Mouse (Mus musculus) brain, adult 2 months (tissue): ENCODE measurements around the gene Fgd2.
A peak's percentile ranks its signal among the peaks of the same experiment; 100 is the strongest.

ENCODE experiments used
- DNase-seq: peaks from one replicate; pipeline ENCODE4 v3.0.0; 2011; ENCODE audit warnings: low read depth, low spot score

The Fgd2 gene

DNA sequence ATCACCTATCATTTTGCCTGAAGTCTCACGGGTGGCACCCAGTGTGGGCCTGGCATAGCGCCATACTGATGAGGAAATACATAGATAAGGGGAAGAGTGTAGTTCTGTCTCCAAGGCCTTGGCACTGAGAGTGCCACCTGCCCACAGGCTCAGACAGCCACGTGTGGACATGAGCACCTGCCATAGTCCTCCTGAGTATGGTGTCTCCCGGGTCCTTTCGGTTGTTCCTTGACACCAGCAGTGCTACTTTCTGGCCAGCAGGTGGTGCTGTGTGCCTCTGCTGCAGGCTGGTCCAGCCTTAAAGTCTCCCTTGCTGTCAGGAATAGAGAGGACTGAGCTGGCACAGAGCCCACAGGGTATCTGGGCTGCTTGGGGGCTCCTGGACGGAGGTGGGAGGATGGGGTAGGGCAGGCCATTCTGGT, 36.1 kb downstream of the Fgd2 start:
- peak; percentile 91 for DNase-seq

DNA sequence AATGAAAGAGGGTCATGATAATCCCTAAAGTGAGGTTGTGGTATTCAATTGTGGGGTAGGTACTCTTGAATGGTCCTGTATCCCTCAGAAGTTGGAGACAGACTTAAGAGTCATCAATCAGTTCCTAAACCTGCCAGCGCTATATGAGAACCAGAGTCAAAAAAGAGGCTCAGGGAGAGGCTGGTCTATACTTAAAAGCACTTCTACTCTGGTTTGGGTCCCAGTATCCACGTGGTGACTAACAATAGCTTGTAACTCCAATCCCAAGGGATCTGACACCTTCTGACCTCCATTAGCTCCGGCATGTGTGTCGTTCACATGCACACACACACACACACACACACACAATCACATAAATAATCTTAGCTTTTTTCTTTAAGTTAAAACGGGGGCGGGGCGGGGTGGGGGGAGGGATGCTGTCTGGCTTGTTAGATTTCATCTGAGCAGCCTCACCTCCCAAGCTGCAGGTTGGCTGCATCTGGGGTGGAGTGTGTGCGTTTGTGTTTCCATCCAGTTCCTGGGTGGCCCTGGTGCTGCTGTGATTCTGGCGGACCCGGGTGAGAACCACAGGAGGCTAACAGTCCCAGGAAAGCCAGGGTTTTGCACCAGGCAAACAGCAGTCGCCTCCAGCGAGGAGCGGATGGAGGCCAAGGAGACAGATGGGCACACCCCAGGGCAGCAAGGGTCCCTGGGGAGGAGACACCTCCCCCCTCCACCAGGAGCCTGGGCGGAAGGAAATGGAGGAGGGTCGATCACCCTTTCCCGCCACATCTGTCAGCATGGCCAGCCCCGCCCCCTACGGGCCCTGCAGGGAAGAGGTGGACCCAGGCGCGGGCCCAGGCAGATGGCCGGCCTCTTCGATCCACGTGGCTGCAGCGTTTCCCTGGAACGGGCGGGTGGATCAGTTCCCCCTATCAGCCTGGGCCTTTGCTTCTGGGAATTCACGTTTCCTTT, 37.0 kb downstream of the Fgd2 start:
- no peak for DNase-seq

DNA sequence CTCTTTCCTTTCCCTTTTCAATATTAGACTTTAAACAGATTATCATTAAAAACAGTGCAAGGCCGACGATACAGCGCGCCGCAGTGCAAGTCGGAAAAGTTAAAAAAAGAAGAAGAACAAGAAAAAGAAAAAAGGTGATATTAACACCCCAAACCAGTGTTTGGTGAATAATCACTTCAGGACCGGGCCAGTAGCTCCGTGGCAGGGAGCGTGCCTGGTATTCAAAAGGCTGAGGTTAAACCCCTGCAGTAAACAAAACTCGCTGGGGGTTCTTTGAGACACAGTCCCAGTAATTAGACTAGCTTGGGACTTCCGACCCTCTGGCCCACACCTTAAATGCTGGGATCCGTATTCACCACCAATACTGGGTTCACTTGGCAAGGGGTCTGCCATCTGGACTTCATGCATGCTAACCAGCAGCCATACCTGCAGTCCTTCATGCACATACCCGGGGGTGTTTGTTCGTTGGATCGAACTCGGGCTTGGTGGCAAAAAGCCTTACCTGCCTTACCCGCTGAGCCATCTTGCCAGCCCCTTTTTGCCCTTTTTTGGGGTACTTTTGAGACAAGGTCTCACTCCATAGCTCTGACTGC, 37.8 kb downstream of the Fgd2 start:
- no peak for DNase-seq

DNA sequence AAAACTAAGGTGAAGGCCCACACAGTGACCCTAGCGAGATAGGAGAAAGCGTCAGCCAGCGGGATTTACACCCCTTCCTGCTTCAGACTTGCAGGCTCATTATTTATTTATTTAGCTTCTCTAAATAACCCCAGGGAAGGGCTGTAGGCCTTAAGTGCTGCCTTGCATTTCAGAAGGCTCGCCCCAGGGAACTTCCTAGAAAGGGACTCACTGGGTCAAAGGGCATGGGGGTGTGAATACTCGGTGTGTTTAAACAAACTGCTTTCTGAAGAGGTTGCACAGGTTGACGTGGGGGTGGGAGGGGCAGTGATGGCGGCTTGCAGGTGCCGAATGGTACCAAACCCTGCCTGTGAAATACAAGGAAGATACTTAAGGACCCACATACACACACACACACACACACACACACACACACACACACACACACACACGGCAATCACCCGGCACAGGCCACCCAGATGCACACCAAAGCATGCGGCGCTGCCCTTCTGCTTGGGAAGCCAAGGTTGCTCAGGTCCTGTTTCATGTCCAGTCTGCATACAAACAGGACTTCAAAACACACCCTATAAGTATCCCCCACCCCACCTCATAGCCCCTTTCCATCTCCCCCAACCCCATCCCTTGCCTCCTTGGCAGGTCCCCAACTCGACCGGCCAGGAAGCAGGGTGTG, 38.7 kb downstream of the Fgd2 start:
- no peak for DNase-seq

DNA sequence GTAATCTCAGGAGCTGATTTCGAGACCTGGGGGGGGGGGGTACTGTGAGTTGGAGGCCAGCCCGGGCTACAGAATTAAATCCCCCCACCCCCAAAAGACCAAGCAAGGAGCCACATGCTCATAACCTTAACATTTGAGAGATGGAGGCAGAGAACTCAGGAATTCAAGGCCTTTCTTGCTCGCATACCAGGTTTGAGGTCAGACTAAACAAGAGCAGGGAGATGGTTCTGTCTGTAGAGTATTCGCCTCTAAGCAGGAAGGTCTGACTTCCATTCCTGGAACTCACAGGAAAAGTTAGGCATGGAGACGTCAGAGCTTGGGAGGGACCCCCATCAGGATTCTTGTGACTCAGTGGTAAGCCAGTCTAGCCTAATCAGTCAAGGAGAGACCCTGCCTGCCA, 39.3 kb downstream of the Fgd2 start:
- no peak for DNase-seq

DNA sequence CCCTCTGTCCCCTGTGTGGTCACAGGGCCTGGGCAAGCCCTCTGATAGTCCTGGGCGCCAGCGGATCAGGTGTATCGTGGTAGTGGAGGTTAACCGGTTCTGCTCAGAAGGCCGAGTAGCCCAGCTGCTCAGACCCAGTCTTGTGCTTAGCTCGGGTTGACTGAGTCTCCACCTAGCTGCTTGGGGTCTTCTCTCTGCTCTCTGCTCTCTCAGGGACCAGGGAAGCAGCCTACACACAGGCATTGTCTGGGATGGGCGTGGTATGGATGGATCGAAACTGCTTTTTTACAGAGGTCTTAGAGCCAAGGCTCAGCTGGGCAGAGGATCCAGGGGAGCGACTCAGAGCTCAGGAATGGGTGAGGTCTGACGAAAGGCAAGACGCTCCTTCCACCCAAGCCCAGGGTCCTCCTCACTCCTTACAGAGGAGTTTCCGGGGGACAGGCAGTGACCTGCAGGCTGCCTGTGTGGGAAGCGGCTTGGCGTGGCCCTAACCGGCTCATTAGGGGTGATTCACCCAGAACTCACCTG, 41.1 kb downstream of the Fgd2 start:
- DNase-seq: no peak

DNA sequence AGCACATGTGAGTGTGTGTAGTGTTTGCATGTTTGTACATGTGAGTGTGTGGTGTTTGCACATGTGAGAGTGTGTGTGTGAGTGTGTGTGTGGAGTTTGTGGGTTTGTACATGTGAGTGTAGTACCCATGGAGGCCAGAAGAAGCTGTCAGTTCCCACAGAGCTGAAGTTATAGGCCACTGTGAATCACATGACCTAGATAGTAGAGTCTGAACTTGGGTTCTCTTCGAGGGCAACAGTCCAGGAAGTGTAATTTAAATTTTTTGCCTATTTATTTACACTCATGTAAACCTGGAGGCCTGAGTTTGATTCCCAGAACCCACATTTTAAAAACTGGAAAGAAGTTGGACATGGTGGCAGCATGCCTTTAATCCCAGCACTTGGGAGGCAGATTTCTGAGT, 42.5 kb downstream of the Fgd2 start:
- DNase-seq: no peak

DNA sequence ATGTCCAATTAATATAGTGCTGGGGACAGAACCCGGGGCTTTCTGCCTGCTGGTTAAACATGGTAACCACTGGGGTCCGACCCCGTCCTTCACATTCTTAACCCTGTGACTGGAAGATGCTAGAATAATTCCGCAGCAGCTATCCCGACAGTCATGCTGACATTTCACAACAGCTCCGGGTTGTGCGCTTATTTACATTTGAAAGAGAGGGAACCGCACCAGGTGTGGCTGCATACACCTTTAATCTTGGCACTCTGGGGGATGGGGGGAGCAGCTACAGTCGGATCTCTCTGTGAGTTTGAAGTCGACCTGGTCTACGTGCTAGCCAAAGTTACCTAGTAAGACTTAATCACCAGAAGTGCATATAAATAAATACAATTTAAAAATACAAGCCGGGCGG, 44.8 kb downstream of the Fgd2 start:
- DNase-seq: no peak

DNA sequence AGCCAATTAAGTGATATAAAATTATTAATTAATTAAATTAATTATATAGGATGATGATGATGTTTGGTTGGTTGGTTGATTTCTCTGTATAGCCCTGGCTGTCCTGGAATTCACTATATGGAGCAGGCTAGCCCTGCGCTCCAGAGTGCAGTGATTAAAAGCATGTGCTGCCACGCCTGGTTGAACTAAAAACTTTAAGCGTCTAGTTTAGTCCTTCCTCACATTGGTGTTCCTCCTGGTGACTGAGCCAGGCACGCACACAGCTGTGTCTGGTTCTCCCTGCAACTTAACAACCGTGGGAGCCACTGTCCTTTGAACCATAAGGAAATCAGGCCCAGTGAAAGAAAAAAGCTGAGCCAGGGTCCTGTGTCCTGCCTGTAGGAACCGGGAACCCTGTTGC, 45.4 kb downstream of the Fgd2 start:
- no peak for DNase-seq

DNA sequence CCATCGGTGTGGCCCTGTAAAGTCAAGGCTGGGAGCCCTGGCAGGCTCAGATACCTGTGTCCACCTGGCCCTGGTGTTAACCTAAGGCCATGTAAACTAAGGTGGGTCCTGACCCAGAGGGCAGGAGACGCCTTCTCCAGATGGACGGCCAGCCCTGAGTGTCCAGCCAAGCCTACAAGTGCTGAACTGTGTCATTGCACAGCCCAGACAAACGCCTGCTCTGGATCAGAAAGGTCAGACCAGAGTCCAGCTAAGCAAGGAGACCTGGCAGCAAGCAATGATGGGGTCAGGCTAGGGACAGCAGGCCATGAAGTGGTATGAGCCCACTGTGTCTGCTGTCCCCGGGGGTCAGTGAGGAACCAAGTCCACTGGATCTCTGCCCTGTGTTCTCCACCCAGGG, 46.7 kb downstream of the Fgd2 start:
- no peak for DNase-seq

DNA sequence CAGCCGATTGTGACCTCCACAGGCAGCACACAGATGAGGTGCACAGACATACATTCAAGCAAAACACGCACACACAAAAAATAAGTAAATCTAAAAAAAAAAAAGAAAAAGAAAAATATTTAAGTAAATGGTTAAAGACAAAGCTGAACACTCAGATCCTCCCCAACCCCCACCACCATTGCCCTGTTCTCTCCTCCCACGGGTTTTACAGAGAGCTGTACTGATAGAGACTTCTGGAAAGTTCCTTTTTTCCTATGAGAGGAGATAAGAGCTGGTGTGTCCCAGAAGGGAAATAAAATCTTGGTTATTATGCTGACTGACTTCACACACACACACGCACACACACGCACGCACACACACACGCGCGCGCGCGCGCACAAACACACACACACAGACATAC, 47.6 kb downstream of the Fgd2 start:
- no peak for DNase-seq

DNA sequence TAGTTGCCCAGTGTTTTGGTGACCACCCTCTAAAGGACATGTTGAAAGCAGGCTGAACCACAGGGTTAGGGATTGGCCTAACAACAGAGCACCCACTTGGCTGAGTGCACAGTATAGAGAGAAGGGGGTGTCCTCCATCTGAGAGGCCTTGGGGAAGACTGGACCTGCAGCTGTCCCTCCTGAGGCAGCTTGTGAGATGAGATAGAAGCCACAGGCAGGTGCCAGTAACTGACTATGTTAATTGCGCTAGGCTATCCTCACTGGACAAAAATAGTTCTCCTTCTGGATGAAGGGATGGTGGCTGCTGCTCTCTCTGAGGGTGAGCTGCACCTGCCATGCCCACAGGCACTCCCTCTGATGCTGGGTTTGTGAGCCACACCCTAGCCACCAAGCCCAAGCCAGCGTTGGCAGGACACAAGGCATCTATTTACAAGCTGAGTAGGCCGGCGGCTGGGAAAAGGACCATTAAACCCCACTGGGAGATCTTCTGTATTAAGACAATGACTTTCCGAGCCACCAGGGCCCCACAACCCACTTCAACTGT, 49.2 kb downstream of the Fgd2 start:
- peak; percentile 30 for DNase-seq

DNA sequence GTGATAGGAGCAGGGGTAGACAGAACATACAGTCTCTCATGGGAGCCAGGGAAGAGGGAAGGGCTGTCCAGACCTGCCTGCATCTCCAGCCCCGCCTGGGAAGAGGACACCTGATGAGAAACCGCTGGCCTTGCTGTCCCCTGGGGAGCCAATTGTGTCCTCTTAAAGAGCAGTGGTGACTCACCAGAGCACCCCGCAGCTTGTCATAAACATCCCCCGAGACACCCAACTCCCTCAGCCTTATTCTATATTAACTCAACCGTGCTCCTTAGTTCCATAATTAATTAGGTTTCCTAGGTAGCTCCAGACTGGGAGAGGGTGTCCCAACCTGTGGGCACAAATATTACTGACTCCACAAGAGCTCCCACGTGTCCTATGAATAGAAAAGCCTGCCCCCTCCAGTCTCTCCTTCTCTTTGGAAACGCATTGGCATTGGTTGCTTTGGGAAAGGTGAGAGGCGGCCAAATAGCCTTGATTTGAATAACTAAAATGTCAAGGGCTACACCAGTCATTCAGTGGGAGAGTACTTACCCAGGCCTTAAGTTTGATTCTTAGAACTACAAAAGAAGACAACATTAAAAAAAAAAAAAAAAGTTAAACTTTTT, 51.2 kb downstream of the Fgd2 start:
- peak; percentile 48 for DNase-seq

DNA sequence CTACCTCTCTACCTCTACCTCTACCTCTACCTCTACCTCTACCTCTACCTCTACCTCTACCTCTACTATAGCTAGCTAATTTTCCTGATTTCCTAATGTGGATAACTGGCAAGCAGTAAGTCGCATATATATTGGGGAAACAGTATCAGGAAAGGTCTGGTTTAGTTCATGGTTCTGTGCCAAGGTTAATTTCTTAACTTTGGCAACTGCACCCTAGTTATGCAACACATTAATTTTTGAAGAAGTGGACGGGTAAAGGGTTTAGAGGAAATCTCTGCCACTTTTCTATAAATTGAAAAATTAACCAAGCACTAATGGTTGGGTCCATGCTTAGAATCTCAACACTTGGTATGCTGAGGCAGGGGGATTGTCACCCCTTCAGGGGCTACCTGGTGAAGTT, 53.9 kb downstream of the Fgd2 start:
- no peak for DNase-seq

DNA sequence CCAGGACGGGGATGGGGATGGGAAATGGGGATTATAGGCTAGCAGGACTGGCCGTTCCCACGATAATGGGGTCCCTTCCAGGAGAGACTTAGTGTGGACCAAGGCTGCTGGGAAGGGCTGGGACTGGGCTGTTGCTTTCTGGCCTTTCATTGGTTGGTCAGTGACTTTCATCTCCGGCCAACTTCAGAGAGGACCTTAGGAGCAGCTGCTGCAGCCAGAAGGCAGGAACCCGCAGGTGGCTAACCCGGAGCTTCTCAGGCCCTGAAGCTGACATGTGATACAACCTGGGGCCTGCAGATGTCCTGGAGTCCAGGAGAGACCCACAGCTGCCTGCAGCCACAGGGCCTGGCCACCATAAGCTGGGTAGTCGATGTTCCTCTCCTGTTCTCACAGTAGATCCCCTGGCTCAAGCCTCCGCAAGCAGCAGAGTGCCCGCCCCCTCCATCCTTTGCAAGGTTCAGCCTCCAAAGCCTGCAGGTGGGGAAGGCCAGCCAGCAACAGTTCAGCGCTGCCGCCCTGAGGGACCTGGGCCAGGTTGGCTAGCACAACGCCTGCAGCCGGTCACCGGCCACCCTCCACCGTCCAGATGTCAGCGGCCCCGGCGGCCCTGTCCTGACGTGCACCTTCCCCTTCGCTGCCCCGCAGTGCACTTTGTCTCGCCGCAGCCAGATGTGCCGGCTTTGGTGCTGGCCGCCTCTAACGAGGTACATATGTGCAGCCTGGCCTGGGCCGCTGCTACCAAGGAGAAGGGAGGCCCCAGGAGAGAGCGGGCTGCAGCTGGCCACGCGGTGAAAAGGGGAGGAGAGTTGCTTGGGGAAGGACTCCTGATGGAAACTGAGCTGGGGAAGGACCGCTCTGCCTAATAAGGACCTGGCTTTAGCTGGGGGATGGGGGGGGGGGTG, 55.3 kb downstream of the Fgd2 start:
- no peak for DNase-seq

DNA sequence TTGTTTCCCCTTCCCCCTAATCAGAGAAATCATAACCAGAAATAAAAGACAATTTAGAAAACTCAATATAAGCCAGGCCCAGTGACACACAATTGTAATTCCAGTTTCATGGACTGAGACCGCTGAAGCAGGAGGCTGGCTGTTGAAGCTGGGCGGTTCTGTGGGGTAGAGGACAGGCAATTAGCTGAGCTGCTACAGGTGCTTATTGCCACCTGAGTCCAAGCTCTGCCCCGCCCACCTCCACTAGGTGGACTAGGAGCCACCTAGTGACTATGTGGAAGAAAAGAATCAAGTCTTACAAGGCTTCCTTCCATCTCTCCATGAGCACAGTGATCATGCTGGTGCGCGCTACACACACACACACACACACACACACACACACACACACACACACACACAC, 56.0 kb downstream of the Fgd2 start:
- DNase-seq: no peak

DNA sequence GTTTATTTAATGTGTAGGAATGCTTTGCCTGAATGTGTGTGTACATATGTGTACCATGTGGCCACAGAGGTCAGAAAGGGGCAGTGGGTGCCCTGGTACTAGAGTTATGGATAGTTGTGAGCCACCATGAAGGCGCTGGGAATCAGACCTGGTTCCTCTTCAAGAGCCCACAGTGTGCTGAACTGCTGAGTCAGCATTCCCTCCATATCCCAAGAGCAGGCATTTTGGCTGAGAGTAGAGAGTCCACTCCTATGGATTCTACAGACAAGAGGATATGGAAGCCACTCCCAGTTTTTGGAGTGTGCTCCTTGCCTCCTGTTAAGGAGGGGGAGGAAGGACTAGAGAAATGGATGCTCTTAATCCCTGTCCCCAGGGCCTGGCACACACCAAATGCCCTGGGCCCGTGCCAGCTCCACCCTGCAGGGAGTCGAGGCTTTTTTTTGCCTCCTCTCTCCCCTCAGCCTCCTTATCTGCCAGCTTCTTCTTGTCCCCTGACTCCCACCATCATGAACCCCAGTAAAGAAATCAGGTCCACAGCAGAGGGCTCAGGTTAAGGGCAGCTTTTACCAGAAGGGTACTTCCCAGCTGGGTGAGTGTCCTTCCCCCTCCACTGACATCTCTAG, 58.2 kb downstream of the Fgd2 start:
- no peak for DNase-seq

DNA sequence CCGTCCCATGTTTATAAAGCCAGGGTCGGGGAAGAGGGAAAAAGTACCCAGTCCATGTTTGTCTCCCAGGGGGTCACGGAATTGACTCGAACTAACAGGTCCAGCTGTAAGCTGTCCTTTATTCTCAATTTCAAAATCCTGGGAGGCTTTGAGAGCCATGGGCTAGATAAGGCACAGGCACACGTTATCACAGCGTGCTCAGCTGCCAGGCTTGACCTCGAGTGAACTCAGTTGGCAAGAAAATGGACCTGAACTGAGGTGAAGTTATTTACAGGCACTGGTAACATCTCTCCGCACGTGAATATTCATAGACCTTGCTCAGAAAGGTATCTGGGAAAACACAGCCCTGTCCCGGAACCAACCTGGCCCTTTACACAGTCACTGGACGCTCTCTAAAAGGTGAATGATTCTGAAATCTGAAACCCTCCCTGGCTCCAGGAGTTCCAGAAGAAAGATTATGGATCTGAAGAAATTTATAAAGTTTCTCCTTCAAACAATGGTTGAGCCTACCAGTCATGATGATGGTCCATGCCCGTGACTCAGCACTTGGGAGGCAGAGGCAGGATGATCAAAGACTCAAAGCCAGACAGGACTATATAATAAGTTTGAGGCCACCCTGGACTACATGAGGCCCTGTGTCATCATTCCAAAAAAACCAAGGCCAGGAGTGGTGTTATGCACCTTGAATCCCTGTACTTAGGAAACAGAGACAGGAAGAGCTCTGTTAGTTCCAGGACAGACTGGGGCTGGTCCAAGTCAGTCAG, 59.4 kb downstream of the Fgd2 start:
- no peak for DNase-seq

DNA sequence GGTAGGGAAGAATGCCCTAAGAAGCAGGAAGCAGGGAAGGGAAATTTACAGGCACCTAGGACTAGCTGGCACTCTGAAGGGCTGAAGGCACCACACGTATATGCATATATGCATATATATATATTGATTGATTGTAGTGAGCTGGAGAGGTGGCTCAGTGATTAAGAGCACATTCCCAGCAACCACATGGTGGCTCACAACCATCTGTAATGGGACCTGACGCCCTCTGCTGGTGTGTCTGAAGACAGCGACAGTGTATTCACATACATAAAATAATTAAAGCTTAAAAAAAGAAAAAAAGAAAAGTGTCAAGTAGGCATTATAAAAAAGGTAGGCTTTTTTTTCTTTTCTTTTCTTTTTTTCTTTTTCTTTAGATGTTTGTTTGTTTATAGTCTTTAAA, 60.6 kb downstream of the Fgd2 start:
- no peak for DNase-seq

DNA sequence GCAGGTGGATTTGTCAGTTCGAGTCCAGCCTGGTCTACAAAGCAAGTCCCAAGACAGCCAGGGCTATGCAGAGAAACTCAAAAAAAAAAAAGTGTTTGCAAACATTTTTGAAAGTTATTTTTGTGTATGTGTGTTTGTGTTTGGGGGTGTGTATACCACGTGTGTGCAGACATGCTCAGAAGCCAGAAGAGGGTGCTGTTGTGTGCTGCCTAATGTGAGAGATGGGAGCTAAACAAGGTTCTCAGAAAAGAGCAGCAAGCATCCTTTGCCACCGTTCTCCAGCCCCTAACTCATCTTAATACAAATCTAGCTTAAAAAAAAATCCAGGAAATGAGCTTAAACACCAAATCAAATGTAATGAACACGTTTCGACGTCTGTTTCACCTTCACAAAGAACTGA, 61.6 kb downstream of the Fgd2 start:
- no peak for DNase-seq
